Mouse (Mus musculus) spleen, postnatal 14 days (tissue): Measurements from ENCODE around the gene Clcn1.

Experiments used
- DNase-seq, 2 experiments: peaks; one replicate each; pipeline ENCODE4 v3.0.0; 2021 to 2022; ENCODE audit warnings: low spot score in 2 of 2

Clcn1 gene

GRCm38 (mm10) chr6:42286448-42286847 is at the start of gene Clcn1:
Clcn1 (plus strand) TSS chr6:42286685.
- DNase-seq: no peak

GRCm38 (mm10) chr6:42237276-42237805 is 49.1 kb upstream of the Clcn1 start:
- DNase-seq: no peak

- no peak for DNase-seq
These were observed 45.0 kb upstream of the Clcn1 start for GRCm38 (mm10) chr6:42241311-42242045.

GRCm38 (mm10) chr6:42245711-42246353 is 40.7 kb upstream of the Clcn1 start, which contains the start of gene Gstk1:
Gstk1 (plus strand) TSS chr6:42245935.
- peak; percentile 58 to 68 for DNase-seq

- no peak for DNase-seq
These were observed 39.3 kb upstream of the Clcn1 start for GRCm38 (mm10) chr6:42247173-42247572.

GRCm38 (mm10) chr6:42247981-42248380 is 38.5 kb upstream of the Clcn1 start:
- DNase-seq: no peak

- no peak for DNase-seq
These were observed 34.7 kb upstream of the Clcn1 start for GRCm38 (mm10) chr6:42251791-42252190.

- DNase-seq: no peak
These were observed 33.4 kb upstream of the Clcn1 start for GRCm38 (mm10) chr6:42253103-42253502.

GRCm38 (mm10) chr6:42257303-42257863 is 29.1 kb upstream of the Clcn1 start:
- DNase-seq: peak; percentile 32 to 51

- no peak for DNase-seq
These were observed 26.1 kb upstream of the Clcn1 start for GRCm38 (mm10) chr6:42260430-42260829.

- no peak for DNase-seq
These were observed 24.8 kb upstream of the Clcn1 start, which contains the start of gene Tmem139 for GRCm38 (mm10) chr6:42261524-42262170. Tmem139 (plus strand) TSS chr6:42261970.

GRCm38 (mm10) chr6:42264626-42265312 is 21.7 kb upstream of the Clcn1 start, which contains the start of gene Casp2:
Casp2 (plus strand) TSS chr6:42264985.
- DNase-seq: peak; percentile 95

GRCm38 (mm10) chr6:42265391-42266330 is 20.8 kb upstream of the Clcn1 start:
- no peak for DNase-seq

- DNase-seq: no peak
These were observed 15.7 kb upstream of the Clcn1 start for GRCm38 (mm10) chr6:42270817-42271216.

GRCm38 (mm10) chr6:42276151-42276550 is 10.3 kb upstream of the Clcn1 start:
- no peak for DNase-seq

- no peak for DNase-seq
These were observed 3.5 kb upstream of the Clcn1 start for GRCm38 (mm10) chr6:42282865-42283528.

GRCm38 (mm10) chr6:42287562-42287961 is 1.1 kb downstream of the Clcn1 start:
- DNase-seq: no peak

- DNase-seq: peak in 1 of 2 experiments; percentile 31
These were observed 6.8 kb downstream of the Clcn1 start for GRCm38 (mm10) chr6:42293327-42293726.

GRCm38 (mm10) chr6:42295549-42296094 is 9.1 kb downstream of the Clcn1 start:
- DNase-seq: no peak
